Mouse (Mus musculus): ENCODE measurements at regions not wholly inside any gene's neighbourhood (a gene's known extent, or its start where the extent isn't known, plus 50 kb on each side); places are given as distances from the start of the nearest gene placed in this dataset.

DNA sequence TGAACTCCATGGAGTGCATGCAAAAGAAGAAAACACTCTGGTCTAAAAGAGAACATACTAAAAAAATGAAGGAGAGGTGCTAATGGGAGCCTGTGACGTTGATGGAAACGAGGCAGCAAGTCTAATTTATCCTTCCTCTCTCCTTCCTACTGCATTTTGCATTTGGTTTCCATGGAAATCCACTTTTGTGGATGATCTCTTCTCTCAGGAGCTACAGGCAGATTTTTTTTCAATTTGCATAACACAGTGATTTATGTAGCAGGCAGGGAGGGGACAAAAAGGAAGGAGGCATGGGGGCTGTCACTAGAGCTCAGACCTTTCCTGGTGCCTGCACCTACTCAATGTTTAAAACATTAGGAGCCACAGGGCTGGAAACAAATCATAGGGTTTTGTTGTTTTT is 167.7 kb upstream of the Atp10a start:
- TF ChIP-seq CTCF (IDR thresholded peaks at IDR 0.05; ENCODE audit: borderline replicate concordance, insufficient read depth, low read length), result no peak
- no peak for TF ChIP-seq POLR2A (IDR thresholded peaks at IDR 0.05; ENCODE audit: low read depth, low read length)
